Mouse (Mus musculus) right cerebral cortex, postnatal 36 days (tissue): ENCODE measurements around the gene Snx21.
"Not testable (repeated sequence)": the region's sequence is repeated elsewhere in the genome, so short reads cannot be mapped to it uniquely, and the experiment has no call there.

ENCODE experiments used
- DNase-seq, 2 experiments: peaks; one replicate each; pipeline ENCODE4 v3.0.0; 2022; ENCODE audit warnings: low spot score in 2 of 2, mixed read lengths in 1 of 2

Snx21 gene

GRCm38 (mm10) chr2:164793772-164794171, 8.1 kb downstream of the Snx21 start:
- no peak for DNase-seq

- DNase-seq = peak; percentile 71 to 74
These were observed 8.7 kb downstream of the Snx21 start for GRCm38 (mm10) chr2:164794293-164794692.

- DNase-seq = no peak
These were observed 10.2 kb downstream of the Snx21 start for GRCm38 (mm10) chr2:164795868-164796267.

GRCm38 (mm10) chr2:164798554-164798953, 12.9 kb downstream of the Snx21 start:
- DNase-seq = not testable (repeated sequence)

GRCm38 (mm10) chr2:164800252-164801004, 14.8 kb downstream of the Snx21 start:
- DNase-seq = no peak

- no peak for DNase-seq
These were observed 17.7 kb downstream of the Snx21 start for GRCm38 (mm10) chr2:164803201-164803920.

- no peak for DNase-seq
These were observed 18.3 kb downstream of the Snx21 start for GRCm38 (mm10) chr2:164803921-164804313.

- peak; percentile 96 to 97 for DNase-seq
These were observed 19.1 kb downstream of the Snx21 start, which contains the start of the genes Acot8 and Zswim3 for GRCm38 (mm10) chr2:164804533-164805331. Gene Acot8, minus strand, starts transcription at chr2:164804882. Gene Zswim3, plus strand, starts transcription at chr2:164805098.

- no peak for DNase-seq
These were observed 19.7 kb downstream of the Snx21 start for GRCm38 (mm10) chr2:164805332-164805718.

- DNase-seq = no peak
These were observed 21.0 kb downstream of the Snx21 start for GRCm38 (mm10) chr2:164806614-164807013.

- no peak for DNase-seq
These were observed 27.9 kb downstream of the Snx21 start for GRCm38 (mm10) chr2:164813557-164813956.

- DNase-seq = no peak
These were observed 29.7 kb downstream of the Snx21 start for GRCm38 (mm10) chr2:164815348-164815747.

- DNase-seq = no peak
These were observed 30.2 kb downstream of the Snx21 start for GRCm38 (mm10) chr2:164815821-164816220.

- DNase-seq = no peak
These were observed 31.6 kb downstream of the Snx21 start for GRCm38 (mm10) chr2:164817206-164817605.

GRCm38 (mm10) chr2:164817703-164818102, 32.1 kb downstream of the Snx21 start:
- DNase-seq = no peak

- no peak for DNase-seq
These were observed 35.4 kb downstream of the Snx21 start for GRCm38 (mm10) chr2:164821060-164821459.

GRCm38 (mm10) chr2:164822636-164823165, 37.1 kb downstream of the Snx21 start, which contains the start of gene Zswim1:
Gene Zswim1, plus strand, starts transcription at chr2:164822686.
- DNase-seq = peak; percentile 99

GRCm38 (mm10) chr2:164823181-164823585, 37.6 kb downstream of the Snx21 start:
- DNase-seq = peak in 1 of 2 experiments; percentile 28

GRCm38 (mm10) chr2:164823969-164824368, 38.3 kb downstream of the Snx21 start:
- DNase-seq = no peak

GRCm38 (mm10) chr2:164825521-164825920, 39.9 kb downstream of the Snx21 start:
- no peak for DNase-seq

- DNase-seq = no peak
These were observed 41.7 kb downstream of the Snx21 start for GRCm38 (mm10) chr2:164827146-164827850.
